Mouse (Mus musculus): ENCODE data around the gene Acot11. TPM values are rescaled to one million over a fixed set of nuclear protein-coding genes. Genes with fewer than 3 reads are reported as not detected.

The Acot11 gene
- total RNA-seq, 2 experiments from 2014 or later = 10.9 to 11.9 TPM

DNA sequence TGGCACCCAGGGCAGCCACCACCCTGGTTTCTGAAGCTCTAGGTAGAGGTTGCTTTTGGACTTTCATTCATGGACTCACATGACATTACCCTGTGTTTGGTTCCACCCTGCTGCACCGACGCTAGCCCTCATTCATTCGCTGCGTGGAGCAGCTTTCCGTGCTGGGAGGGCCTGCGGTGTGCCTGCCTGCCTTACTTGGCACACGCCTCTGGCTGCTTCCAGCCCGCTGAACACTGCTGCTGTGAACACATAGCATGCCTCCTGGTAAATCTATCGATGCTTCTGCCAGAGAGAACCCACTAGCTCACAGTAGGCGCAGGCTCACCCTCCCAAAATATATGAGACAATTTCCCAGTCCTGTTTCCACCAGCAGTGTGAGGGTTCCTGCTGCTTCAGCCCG lies 100.4 kb downstream of the Acot11 start:
- no peak for ATAC-seq (ENCODE audit: poor library complexity, severe bottlenecking)

DNA sequence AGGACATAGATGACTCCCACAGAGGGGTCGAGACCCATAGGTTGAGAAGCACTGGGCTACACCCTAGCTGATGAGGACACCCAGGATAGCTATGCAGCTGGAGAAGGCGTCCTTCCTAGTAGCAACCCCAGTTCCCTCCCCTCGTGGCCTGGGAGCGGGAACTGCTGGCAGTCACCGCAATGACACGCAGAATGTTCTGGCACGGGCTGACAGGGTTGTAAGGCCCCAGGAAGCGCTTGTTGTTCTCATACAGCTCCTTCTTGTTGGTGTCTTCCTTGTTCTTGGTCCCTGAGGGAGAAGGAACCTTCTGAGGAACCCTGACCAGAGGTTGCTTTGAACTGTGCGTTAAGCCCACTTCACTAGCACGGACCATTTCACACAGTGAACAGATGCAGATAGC lies 100.8 kb downstream of the Acot11 start:
- ATAC-seq (ENCODE audit: poor library complexity, severe bottlenecking) = no peak

DNA sequence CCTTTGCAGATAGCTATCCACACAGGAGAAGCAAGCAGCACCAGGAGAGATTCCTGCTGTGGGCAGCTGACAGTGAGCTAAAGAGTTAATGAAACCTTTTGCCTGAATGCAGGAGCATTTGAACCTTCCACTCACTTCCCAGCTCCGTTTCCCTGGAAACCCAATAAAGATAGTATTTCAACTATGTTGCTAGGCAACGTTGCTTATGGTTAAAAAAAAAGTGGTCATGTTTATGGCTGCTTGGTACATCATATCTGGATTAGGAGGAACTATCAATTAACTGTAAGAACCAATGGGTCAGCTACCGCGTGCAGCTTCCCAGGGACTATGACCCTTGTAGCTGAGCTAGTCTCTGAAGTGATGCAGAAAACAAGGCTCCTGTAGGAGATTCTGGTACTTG lies 104.0 kb downstream of the Acot11 start:
- ATAC-seq (ENCODE audit: poor library complexity, severe bottlenecking) = no peak

DNA sequence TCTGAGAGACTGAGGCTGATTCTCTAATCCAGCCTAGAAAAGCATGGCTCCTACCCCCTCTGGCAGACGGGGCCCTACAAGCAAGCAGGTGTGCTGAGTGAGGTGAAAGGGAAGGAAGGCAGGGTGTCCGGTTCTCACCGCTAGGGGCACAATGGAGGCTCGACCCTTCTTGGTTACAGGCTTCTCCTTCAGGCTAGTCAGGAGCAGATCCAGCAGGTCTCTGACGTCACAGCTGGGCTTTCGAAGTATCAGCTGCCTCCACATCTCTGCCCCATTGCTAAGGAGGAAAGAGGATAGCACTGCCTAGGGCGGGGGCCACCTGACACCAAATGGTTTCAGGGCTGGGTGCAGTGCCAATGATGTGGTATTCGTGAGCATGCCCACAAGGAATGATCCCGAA lies 104.8 kb downstream of the Acot11 start:
- ATAC-seq (ENCODE audit: poor library complexity, severe bottlenecking) = peak; percentile 45; the same call in 1 of the 2 replicates

Other genes with a start within 250 kb of the Acot11 start
- 6.2 and 7.6 TPM in 2 replicates for gene Dhcr24, start 244.0 kb downstream of the Acot11 start, total RNA-seq (2015)
- gene Dhcr24, start 244.0 kb downstream of the Acot11 start, total RNA-seq (2017) = 5.4 and 5.7 TPM in 2 replicates
- not detected in 2 replicates for gene Lexm, start 187.8 kb downstream of the Acot11 start, total RNA-seq (2015)
- not detected in 2 replicates for gene Lexm, start 187.8 kb downstream of the Acot11 start, total RNA-seq (2017)
- not detected in 2 replicates for gene Ttc22, start 182.6 kb downstream of the Acot11 start, total RNA-seq (2015)
- gene Ttc22, start 182.6 kb downstream of the Acot11 start, total RNA-seq (2017) = not detected in 2 replicates
- gene Pars2, start 153.9 kb downstream of the Acot11 start, total RNA-seq (2015) = 3.6 and 4.1 TPM in 2 replicates
- gene Pars2, start 153.9 kb downstream of the Acot11 start, total RNA-seq (2017) = 3.6 and 5.3 TPM in 2 replicates
- gene Ttc4, start 126.1 kb downstream of the Acot11 start, total RNA-seq (2015) = 18.2 and 24.0 TPM in 2 replicates
- gene Ttc4, start 126.1 kb downstream of the Acot11 start, total RNA-seq (2017) = 21.9 and 24.3 TPM in 2 replicates
- gene Mroh7, start 74.1 kb downstream of the Acot11 start, total RNA-seq (2015) = 0.13 TPM in 1 of 2 replicates, not detected in the other
- not detected in 2 replicates for gene Mroh7, start 74.1 kb downstream of the Acot11 start, total RNA-seq (2017)
- gene Fam151a, start 71.1 kb downstream of the Acot11 start, total RNA-seq (2015) = not detected in 2 replicates
- 0.37 TPM in 1 of 2 replicates, not detected in the other for gene Fam151a, start 71.1 kb downstream of the Acot11 start, total RNA-seq (2017)
- gene Ssbp3, start 105.7 kb upstream of the Acot11 start, total RNA-seq (2015) = 26.2 and 27.6 TPM in 2 replicates
- gene Ssbp3, start 105.7 kb upstream of the Acot11 start, total RNA-seq (2017) = 21.6 and 23.9 TPM in 2 replicates

Measured in megakaryocyte, adult 5-6 weeks (primary cell).